Mouse (Mus musculus) B cell, adult 2 months (primary cell): ENCODE measurements around the gene Vta1.

ENCODE experiments used
- DNase-seq, 2 experiments: peaks; one replicate each; pipeline ENCODE4 v3.0.0; 2022

Vta1 gene

DNA sequence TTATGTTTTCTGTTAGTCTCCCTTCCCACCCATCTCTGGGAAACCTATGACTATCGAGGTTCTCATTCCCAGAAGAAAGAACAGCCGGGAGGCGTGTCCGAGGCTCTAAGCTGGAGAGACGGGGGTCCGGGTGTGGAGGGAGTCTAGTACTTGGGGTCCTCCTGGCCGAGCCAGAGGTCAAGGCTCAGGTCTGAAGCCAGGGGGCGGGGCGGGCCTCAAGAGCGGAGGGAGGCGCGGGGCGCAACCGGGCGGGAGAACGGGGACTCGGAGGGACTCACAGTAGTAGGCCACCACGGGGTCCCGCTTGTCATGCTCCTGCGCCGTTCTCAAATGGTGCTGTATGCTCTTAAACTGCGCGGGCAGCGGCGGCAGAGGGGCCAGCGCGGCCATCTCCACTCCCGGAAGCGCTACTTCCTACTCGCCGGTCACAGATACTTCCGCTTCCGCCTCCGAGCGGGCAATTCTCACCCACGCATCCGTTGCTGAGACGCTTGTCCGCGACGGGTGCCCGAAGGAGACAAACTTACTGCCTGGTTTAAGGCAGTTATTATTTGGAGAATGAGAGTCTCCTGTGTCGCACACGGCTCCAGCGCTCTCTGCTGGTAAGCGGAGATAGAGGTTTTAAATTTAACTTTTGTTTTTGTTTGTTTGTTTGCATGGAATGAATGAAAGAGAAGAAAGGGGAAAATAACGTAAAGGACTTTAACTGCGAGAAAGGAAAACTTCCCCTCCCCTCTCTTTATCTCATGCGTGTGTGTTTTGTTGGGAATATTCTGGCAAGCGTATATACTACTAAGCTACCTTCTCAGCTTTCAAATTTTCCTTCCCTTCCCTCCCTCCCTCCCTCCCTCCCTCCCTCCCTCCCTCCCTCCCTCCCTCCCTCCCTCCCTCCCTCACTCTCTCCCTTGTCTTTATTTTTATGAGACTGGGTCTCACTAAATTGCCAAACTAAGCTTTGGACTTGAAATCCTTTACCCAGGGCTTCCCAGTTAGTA, at the start of gene Vta1, which contains the start of gene Nmbr:
Gene Vta1 (minus strand): TSS at position 489 of the 995 bp plus-strand sequence.
Gene Nmbr (plus strand): TSS at position 520 of the 995 bp plus-strand sequence.
- DNase-seq, result peak; percentile 94 to 95

GRCm38 (mm10) chr10:14734285-14734684, 28.9 kb upstream of the Vta1 start:
- peak in 1 of 2 experiments; percentile 3 for DNase-seq

- DNase-seq, result no peak
Measured at GRCm38 (mm10) chr10:14725671-14726070, 20.3 kb upstream of the Vta1 start.

DNA sequence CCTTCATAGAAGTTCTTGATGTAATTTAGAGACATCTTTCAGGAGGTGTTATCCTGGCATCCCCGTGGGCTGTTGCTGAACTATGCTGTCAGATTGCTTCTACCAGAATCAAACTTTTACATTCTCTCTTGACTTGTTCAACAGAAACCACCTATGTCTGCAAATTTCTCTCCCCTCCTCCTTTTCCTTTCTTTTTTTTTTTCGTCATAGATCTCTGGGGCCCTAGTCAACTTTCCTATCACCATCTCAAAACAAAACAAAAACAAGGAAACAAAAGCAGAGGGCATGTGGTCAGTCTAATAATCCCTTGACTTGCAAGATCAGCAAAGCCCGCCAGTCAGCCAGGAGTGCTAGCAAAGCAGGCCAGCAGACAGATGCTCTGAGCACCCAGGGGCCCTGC, 12.8 kb upstream of the Vta1 start, which contains the start of gene Gje1:
Gene Gje1 (minus strand): TSS at position 101 of the 400 bp plus-strand sequence.
- no peak for DNase-seq

GRCm38 (mm10) chr10:14703830-14704420, 1.4 kb downstream of the Vta1 start:
- no peak for DNase-seq

DNA sequence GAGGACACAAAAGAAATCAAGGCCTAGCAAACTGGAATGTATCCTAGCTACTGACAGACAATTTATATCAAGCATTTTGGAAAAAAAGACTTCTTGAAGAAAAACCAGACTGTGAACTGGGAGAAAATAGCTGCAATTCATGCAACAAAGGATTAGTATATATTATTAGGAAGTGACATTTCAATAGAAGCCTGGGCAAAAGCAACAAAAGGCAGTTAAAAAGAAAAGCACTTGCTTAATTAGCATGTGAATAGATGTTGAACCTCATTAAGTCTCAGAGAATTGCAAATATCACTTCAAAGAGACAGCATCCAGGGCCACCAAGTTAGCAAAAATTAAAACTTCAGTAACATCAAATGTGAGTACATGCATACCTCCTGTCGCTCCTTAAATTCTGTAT, 2.1 kb downstream of the Vta1 start:
- no peak for DNase-seq

GRCm38 (mm10) chr10:14690349-14690748, 15.0 kb downstream of the Vta1 start:
- DNase-seq, result no peak

GRCm38 (mm10) chr10:14688785-14689442, 16.4 kb downstream of the Vta1 start:
- no peak for DNase-seq

GRCm38 (mm10) chr10:14685663-14686062, 19.7 kb downstream of the Vta1 start:
- peak in 1 of 2 experiments; percentile 19 for DNase-seq

- no peak for DNase-seq
Measured at GRCm38 (mm10) chr10:14666147-14666546, 39.2 kb downstream of the Vta1 start.

DNA sequence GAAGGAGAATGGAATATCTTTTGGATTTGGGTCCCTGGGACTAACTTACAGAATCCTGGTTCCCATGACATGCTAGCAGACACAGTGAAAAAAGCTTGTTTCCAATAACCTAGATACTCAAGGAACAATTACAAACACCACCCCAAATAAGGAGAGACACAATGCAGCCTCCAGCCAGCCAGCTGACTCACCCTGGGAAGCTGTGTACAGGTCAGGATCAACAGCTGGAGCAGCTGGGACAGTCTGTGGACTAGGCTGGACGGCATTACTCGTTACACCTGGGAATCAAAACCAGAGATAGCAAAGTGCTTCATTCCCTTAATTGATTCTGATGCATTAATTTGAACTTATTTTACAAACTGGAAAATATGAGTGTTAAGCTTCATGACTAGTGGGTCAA, 44.5 kb downstream of the Vta1 start:
- DNase-seq, result no peak

- no peak for DNase-seq
Measured at GRCm38 (mm10) chr10:14639635-14640034, 65.7 kb downstream of the Vta1 start.

- no peak for DNase-seq
Measured at GRCm38 (mm10) chr10:14639043-14639442, 66.3 kb downstream of the Vta1 start.

- no peak for DNase-seq
Measured at GRCm38 (mm10) chr10:14625706-14626105, 79.7 kb downstream of the Vta1 start.

DNA sequence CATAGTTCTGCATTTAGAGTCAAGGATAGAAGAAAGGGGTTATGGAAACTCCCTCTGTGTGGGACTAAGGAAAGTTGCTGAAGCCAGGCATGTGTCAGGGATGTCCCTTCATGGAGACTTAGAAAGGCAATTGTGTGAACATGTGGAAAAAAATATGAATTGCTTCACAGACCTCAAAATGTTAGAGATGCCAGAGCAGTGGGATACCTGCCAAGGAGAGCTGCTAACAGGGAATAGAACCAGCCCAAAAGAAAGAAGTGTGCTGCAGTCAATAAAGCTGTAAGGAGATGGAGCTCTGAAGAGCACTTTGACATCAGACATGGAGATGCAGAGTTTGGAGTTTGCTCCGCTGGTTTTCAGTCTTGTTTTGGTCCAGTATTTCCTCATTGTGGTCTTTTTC, 86.2 kb downstream of the Vta1 start:
- DNase-seq, result no peak

- no peak for DNase-seq
Measured at GRCm38 (mm10) chr10:14618301-14618700, 87.1 kb downstream of the Vta1 start.

- DNase-seq, result no peak
Measured at GRCm38 (mm10) chr10:14615441-14615840, 89.9 kb downstream of the Vta1 start.

- DNase-seq, result no peak
Measured at GRCm38 (mm10) chr10:14607597-14607996, 97.8 kb downstream of the Vta1 start.
